Mouse (Mus musculus) layer of hippocampus, postnatal 36 days (tissue): ENCODE measurements around the gene 2610507B11Rik. TPM values are rescaled to one million over a fixed set of nuclear protein-coding genes. Genes with fewer than 3 reads are reported as not detected.
"Not testable (repeated sequence)": the region's sequence is repeated elsewhere in the genome, so short reads cannot be mapped to it uniquely, and the experiment has no call there.

Experiments used
- DNase-seq, 2 experiments: peaks; one replicate each; pipeline ENCODE4 v3.0.0; 2022
- total RNA-seq, 2 experiments: library from RNA; stranded (reverse); gene quantifications; 2 replicates each; pipeline ENCODE4 v1.2.3; 2021

Gene 2610507B11Rik
- total RNA-seq = 100 to 1,000 TPM; 194 to 217 TPM

DNA sequence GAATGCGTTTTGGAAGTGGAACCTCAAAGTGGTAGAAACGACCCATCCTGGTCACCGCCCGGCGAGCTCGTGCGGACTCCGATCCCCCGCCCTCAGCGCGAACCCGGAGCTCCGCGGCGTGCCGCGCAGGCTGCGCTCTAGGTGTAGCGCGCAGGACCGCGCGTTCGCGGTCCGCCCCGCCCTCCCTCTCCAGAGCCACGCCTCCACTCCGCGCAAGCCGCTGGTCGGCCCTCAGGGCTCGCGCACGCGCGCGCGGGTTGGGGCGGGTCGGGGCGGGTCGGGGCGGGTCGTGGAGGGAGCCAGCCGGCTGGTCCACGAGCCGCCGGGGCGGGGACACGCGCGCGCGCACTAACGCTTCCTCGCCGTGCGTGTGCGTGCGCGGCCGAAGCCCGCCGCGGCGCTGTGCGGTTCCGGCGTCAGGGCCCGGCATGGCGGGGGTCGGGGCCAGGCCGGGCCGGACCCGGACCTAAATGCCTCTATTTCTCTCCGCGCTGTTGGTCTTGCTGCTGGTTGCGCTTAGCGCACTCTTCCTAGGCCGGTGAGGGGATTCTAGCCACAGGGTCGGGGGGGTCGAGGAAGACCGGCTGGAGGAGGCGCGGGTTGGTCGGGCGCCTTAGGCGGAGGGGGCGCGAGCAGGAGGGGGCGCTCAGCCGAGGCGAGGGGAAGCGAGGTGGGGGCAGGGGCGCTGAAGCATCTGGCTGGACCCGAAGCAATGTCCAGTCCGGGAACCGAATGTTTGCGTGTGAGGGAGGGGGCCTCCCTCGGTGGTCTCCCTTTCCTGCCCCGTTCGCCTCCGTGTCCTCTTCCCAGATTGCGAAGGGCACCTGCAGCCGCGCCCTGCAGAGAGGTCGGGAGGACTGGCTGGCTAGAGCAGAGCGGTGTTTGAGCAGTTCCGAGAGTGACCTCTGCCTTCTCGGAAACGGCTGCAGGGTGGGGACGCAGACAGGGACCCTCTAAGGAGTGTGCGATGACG is at the start of gene 2610507B11Rik:
Gene 2610507B11Rik, plus strand, starts transcription at position 373 of the 973 bp plus-strand sequence.
- peak; percentile 88 for DNase-seq

DNA sequence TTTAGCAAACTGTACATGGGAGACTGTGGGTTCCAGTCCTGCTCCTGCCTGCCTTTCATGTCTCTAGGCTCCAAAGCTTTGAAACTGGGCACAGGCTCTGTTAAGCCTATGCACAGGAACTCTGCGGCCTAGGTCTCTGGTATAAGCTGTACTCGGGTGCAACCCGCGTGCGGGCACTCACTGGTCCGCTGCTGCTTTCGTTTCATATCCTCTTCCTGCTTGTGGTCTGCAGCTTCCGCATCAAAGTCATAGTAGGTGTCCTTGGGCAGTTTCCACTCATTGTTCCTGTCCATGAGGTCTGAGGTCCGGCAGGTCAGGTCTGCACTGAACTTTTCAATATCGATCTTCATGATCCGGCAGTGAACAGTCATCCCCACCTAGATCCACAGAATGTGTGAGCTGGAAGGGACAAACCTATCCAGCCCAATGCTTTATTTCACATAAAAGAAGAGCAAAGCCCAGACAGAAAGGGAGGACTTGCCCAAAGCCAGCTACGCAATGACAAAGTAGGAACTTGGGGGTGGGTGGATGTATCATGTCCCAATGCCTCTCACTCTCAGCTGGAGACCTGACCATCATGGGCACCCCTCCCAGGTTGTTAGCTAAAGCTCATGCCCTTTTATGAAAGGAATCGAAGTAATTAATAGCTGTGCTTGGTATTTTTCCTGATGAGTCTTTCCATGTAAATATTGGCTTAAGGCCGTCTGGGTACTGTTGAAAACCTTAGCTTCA is 48.3 kb upstream of the 2610507B11Rik start:
- no peak for DNase-seq

DNA sequence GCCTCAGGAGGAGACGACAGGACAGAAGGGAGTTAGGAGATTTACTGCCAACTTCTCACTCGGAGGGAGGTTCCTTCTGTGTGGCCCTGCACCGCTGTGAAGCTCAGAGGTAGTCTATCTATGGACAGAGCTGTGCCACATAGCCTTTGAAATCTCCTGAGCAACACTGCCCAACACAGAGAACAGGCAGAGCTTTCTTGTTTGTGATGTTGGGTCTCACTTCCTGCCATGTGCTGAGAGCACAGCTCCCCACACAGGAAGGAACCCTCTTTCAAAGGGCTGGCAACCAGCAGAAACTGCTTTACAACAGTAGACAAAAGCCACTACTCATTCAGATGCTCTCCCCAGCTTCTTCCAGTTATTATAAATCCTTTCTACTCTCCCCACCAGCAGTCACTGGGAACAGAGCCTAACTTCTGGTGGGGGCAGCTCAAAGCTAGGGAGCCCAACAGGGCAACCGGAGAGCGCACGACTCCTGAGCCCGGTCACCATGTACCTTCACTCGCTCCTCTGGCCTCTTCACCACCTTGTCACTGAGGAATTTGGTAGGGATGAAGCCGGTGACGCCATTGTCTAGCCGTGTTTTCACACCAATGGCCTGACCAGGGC is 45.7 kb upstream of the 2610507B11Rik start:
- DNase-seq = peak in 1 of 2 experiments; percentile 24

DNA sequence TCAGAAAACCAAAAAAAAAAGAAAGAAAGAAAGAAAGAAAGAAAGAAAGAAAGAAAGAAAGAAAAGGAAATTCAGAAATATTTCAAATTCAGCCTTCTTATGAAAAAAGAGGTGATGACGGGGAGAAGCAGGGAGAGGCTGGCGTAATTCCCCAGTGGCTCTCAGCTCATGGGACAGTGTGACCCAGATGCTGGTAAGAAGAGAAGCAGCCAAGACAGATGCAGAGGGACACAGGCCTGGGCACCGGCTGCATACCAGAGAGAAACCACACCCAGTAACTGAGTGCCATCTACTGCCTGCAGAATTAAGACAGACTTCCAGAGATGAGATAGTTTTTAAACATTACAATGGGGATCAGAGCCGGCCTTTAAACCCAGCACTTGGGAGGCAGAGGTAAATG is 38.0 kb upstream of the 2610507B11Rik start:
- DNase-seq = no peak

DNA sequence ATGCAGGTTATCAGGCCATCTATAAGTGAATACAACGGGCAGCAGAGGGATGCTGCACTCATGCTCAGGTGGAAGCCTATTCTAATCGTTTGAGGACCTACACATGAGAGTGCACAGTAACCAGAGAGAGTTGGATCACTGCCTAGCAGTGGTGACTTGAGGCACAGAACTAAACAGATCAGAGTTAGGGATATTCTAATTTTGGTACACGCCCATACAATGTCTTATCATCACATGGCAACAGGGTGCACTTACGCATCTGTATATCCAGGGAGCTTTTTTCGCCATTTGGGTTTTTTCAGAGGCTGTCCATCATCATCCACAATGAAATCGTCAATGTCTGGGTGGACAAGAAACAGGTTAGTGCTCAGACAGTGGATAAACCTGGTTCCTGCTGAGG is 30.0 kb upstream of the 2610507B11Rik start:
- DNase-seq = no peak

DNA sequence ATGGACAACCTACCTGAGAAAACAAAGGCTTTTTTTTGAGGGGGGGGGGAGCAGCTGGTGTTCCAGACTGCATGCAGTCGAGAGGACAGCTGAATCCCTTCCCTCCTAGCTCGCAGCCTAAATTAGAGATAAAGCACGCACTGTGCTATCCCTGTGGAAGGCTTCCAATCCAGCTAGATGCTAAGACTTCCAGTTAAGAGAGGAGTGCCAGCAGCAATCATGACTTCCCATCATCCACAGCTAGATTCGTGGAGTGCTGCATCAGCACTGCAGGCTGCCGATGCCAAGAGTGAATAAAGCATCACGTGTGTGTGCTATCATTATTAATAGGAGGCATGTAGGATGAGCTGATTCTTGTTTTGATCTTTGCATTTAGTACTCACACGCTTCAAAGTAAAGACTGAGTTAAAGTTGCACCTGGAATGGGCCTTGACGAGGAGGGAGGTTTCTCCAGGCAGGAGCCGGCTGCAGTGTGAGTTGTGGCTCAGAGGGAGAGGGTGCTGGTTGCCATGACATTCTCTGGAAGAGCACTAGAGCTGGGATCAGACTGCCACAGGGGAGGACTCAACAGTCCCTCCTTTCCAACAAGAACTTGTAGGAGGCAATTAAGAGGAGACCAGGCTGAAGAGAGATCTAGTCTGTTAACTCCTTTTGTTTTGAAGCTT is 21.2 kb upstream of the 2610507B11Rik start:
- DNase-seq = peak; percentile 71 to 72

DNA sequence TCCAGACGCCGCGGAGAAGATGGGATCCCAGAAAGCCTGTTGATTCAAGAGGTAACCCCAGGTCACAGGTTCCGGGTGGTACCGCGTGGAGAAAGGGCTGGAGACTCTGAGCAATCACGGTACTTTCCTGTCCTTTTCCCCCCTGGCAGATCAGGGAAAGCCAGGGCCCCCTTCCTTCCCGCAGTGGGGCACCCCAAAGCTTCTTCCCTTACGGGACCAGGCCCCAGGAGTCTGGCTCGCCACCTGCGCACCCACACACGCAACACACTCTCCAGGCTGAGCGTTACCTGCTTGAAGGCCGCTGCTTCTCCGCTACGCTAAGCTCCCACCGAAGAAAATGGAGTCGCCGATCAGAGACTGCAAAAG is 16.3 kb upstream of the 2610507B11Rik start:
- DNase-seq = no peak

DNA sequence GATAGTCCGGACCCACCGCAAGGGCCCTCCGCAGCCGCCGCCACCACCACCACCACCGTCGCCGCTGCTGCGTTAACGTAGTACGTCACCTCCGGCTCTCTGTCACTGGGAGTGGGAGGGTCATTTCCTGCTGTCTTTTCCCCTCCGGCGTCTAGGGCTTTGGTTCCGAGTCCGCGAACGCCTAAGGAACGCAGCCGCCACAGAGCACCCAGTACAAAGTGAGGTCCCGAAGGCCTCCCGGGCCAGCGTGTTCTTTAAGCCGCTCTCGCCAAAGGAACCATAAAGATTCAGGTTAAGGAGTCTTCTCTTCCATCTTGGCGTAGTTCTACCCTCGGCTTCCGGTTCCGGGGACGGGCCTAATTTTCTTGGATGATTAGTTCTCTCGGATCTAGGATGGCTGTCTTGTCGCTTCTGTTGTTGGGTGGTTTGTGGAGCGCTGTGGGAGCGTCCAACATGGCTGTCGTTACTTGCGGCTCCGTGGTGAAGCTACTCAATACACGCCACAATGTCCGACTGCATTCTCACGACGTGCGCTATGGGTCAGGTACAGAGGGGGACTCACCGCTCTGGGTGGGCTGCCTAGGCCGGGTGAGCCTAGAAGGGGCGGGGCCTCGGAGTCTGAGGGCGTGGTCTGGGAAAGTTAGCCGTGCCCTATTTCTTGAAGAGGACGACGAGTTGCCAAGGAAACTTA is 15.8 kb upstream of the 2610507B11Rik start, which contains the start of the genes Sdf2 and Supt6:
Gene Sdf2, plus strand, starts transcription at position 120 of the 691 bp plus-strand sequence.
Gene Supt6, minus strand, starts transcription at position 361 of the 691 bp plus-strand sequence.
- DNase-seq = peak; percentile 87 to 89

DNA sequence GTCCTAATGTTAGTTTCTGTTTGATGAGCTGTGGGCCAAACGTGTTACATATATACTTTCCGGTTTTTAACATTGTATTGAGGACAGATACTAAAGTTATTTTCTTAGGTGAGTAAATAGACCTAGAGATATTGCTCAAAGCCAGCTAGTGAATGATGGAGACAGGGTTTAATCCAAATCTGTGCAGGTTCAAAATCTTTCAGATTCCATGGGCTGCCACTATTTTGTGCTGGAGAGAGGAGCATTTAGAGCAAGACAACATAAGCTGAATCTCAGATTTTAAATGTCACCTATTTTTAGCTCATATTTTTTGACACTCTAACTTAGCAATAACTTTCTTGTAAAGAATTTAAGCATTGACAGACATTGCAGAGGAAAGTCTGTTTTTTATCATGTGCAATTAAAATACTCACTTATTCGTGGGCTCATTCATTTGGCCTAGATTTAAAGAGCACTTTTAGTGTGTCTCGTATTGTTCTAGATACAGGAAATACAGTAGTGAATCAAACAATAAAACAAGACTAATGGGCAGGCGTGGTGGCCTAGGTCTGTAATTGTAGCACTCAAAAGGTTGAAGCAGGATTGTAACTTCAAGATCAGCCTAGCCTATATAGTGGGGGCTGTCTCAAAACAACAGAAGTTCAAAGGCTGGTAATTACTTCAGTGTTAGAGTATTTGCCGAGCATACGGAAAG is 15.1 kb upstream of the 2610507B11Rik start:
- no peak for DNase-seq

DNA sequence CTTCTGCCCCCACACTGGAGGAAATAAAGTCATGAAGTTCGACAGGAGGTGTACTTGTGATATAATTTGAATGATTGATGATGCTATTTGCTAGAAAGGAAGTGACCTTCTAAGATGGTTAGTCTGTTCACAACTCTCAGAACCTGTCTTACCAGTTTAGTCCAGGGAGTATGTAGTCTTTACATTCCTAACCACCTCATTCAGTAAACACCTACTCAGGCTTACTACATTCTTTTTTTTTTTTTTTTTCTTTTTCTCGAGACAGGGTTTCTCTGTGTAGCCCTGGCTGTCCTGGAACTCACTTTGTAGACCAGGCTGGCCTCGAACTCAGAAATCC is 14.6 kb upstream of the 2610507B11Rik start:
- DNase-seq = no peak

DNA sequence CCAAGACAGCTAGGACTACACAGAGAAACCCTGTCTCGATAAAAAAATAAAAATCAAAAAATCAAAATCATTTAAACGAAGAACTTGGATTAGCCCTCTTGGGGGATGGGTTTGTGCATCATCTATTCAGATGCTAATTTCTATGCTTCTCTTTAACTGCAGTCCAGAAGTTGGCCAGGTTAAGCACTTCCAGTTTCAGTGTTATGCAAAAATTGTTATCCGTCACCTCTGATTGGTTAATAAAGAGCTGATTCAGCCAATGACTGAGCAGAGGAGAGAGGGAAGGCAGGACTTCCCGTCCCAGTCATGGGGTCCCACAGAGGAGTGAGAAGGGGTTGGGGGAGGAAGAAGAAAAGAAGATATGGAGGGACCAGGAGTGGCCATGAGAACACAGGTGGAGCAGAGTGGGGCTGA is 13.8 kb upstream of the 2610507B11Rik start:
- DNase-seq = no peak

DNA sequence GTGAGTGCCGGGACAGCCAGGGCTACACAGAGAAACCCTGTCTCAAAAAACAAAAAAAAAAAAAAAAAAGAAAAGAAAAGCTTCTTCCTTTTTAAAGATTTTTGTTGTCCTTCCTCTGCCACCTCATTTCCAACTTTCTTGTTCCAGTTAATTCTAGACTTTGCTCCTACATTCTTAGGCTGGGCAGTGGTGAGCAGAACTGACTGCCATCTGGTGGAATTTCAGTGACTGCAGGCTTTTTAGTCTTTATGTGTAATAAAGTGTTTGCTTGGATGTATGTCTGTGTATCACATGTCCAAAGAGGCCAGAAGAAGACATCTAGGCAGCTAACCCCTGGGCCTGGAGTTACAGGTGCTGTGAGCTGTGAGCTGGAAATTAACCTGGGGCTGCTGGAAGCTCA is 4.9 kb upstream of the 2610507B11Rik start:
- DNase-seq = no peak

DNA sequence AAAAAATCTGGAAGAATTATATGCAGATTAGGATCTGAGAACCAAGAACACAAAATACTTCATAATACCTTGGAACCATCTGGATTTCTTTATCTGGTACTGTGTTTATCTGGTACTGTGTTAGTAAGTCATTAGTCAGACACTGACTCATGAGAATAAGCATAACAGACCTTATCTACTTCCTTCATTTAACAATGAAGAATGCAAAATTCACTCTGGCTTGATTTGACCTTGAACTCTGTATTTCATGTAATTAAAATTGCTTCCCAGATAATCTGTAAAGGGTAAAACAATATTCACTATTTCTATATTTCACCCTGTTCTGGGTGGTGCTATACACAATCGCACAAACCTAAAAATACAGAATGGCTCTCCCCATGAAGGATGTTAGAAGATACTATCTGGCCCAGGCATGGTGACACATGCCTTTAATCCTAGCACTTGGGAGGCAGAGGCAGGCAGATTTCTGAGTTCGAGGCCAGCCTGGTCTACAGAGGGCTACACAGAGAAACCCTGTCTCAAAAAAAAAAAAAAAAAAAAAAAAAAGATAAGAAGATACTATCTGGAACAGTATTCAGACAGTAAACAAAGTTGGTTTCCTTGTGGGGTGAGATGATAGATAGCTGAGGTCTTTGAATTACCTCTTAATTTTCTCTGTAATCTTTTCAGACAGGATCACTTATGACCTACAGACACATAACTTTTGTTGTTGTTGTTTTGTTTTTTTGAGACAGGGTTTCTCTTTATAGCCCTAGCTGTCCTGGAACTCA is 878 bp upstream of the 2610507B11Rik start:
- DNase-seq = no peak

DNA sequence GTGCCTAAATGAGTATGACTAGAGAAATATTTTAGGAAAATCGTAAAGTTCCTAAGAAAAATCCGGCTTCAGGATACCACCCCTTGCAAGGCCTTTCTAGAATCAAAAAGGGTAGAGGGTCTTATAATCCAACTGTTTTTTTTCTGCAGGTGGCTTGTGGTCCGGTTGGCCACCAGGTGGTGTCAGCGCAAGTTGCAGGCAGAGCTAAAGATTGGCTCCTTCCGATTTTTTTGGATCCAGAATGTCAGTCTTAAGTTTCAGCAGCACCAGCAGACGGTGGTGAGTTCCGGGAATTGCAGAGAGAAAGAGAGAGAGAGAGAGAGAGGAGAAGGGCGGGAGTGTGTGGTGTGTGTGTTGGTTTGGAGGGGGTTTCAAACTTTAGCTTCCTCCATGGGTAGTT is 998 bp downstream of the 2610507B11Rik start:
- peak; percentile 23 to 26 for DNase-seq

DNA sequence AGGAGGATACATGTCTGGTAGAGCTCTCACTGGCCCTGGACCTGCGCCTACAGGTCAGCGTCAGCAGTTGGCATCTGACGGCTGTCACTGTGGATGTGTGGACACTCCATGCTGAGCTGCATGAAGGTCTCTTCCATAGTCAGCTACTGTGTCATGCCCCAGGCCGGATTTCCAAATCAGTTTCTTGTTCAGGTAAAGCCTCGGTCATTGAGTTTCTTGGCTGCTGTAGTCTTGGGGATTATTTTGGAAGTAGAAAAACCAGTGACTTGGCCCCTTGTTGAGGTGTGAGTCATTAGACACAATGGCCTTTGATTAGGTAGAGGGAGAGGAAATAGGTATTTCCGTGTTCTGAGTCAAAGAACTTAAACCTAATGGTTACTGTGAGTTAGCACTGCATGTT is 4.0 kb downstream of the 2610507B11Rik start:
- DNase-seq = no peak

DNA sequence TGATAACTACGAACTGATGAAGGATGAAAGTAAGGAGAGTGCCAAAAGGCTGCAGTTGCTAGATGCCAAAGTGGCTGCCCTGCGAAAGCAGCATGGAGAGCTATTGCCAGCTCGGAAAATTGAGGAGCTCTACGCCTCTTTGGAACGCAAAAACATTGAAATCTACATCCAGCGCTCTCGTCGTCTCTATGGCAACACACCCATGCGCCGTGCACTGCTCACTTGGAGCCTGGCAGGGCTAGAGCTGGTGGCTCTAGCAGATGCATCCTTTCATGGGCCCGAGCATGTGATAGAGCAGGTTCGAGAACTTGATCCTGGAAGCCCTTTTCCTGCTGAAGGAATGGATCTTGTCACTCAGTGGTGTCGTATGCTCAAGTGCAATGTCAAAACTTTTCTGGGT is 10.4 kb downstream of the 2610507B11Rik start:
- peak; percentile 64 to 81 for DNase-seq

DNA sequence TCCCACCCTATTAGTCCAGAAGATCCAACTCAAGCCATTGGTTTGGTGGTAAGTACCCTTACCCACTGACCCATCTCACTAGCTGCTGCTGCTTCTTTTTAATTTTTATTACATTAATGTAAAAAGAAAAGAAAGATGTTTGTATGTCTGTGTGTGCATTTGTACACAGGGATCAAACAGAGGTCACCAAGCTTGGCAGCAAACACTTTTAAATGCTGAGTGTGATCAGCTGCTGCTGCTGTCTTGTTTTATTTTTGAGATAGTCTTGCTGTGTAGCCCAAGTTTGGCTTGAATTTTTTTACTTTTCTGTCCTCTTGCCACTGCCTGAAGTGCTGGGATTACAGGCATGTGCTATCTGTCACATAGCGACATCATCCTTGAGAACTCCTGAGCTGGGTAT is 14.0 kb downstream of the 2610507B11Rik start:
- no peak for DNase-seq

DNA sequence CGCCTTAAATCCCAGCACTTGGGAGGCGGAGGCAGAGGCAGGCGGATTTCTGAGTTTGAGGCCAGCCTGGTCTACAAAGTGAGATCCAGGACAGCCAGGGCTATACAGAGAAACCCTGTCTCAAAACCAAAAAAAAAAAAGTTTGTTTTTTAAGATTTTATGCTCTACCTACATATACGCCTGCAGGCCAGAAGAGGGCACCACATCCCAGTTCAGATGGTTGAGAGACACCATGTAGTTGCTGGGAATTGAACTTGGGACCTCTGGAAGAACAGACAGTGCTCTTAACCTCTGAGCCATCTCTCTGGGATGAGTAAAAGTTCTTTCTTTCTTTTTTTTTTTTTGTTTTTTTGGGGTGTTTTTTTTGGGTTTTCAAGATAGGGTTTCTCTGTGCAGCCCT is 14.6 kb downstream of the 2610507B11Rik start:
- not testable (repeated sequence) for DNase-seq

DNA sequence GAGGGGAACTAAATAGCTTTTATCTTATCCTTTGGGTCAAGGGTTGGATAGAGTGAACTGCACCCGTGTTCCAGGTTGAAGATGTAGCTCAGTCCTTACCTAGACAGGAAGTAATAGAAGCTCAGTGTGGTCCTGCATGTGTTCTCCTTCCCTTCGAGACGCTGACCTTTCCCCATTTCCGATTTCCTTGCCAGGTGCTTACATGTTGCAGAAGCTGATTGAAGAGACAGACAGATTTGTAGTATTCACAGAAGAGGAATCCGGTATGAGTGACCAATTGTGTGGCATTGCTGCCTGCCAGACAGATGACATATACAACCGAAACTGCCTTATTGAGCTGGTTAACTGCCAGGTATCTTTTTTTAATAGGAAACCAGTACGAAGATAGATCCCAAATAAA is 17.3 kb downstream of the 2610507B11Rik start:
- no peak for DNase-seq

DNA sequence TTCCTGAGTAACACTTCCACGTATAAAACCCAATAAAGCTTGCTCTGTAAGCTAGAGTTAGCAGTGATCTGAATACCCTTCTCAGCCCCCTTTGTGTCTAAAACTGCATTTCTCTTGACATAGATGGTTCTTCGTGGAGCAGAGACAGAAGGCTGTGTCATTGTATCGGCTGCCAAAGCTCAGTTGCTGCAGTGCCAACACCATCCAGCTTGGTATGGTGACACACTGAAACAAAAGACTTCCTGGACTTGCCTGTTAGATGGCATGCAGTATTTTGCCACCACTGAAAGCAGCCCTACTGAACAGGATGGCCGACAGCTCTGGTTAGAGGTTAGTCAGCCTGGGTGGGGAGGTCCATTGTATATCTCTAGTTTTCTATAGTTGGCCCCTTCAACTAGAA is 18.0 kb downstream of the 2610507B11Rik start:
- peak in 1 of 2 experiments; percentile 35 for DNase-seq
